Mouse (Mus musculus): ENCODE measurements around the gene Wdr34. TPM values are rescaled to one million over a fixed set of nuclear protein-coding genes. Genes with fewer than 3 reads are reported as not detected.

Wdr34 gene
- 49.6 and 53.5 TPM in 2 replicates for polyA plus RNA-seq (2015; fragmentation: Nextera tagmentation; extraction: Ambion mirVana)

GRCm38 (mm10) chr2:30048699-30049388, at the start of gene Wdr34:
Wdr34 (minus strand) TSS chr2:30048881.
- Histone ChIP-seq H3K9ac (peak within 1 kb of the TSS; percentile 76), H3K27ac (replicated peaks) (peak within 1 kb of the TSS; percentile 94), H3K27me3 (no peaks in the 10 kb centered on the region), H3K9me3 (no peaks in the 10 kb centered on the region), H3K4me1 (replicated peaks) (peaks cover 13% of the 10 kb centered on the region), H3K4me3 (peak within 1 kb of the TSS; percentile 60), H3K36me3 (peaks cover 12% of the 10 kb centered on the region), H3K4me2 (peak within 1 kb of the TSS; percentile 54)
- ATAC-seq (ENCODE audit: low read depth) = peak; percentile 96
- WGBS = under 1% methylated on average over 52 of the region's 54 CpGs

GRCm38 (mm10) chr2:30095882-30096527, 47.3 kb upstream of the Wdr34 start:
- no peaks in the 10 kb centered on the region for H3K27me3 ChIP-seq
- H3K4me2 ChIP-seq = no peak overlapping the region
- H3K9ac ChIP-seq = no peak overlapping the region
- peaks cover 22% of the 10 kb centered on the region for H3K4me1 ChIP-seq (replicated peaks)
- no peaks in the 10 kb centered on the region for H3K9me3 ChIP-seq
- no peak overlapping the region for H3K4me3 ChIP-seq
- 77% methylated on average over 2 of the region's 2 CpGs for WGBS
- H3K27ac ChIP-seq (replicated peaks) = no peak overlapping the region
- no peak for ATAC-seq (ENCODE audit: low read depth)
- peaks cover 59% of the 10 kb centered on the region for H3K36me3 ChIP-seq

GRCm38 (mm10) chr2:30094208-30094588, 45.5 kb upstream of the Wdr34 start:
- Histone ChIP-seq H3K9ac (peak overlapping the region; percentile 77), H3K4me2 (peak overlapping the region; percentile 82), H3K9me3 (no peaks in the 10 kb centered on the region), H3K4me3 (peak overlapping the region; percentile 63), H3K27ac (replicated peaks) (peak overlapping the region; percentile 28; the same call in 1 of the 2 replicates), H3K4me1 (replicated peaks) (peaks cover 22% of the 10 kb centered on the region), H3K27me3 (no peaks in the 10 kb centered on the region), H3K36me3 (peaks cover 42% of the 10 kb centered on the region)
- no peak for ATAC-seq (ENCODE audit: low read depth)
- 3% methylated on average over 13 of the region's 13 CpGs for WGBS

- Histone ChIP-seq H3K4me3 (peak within 1 kb of the TSS; percentile 63), H3K9me3 (no peaks in the 10 kb centered on the region), H3K27me3 (no peaks in the 10 kb centered on the region), H3K27ac (replicated peaks) (peak within 1 kb of the TSS; percentile 28; the same call in 1 of the 2 replicates), H3K9ac (peak within 1 kb of the TSS; percentile 77), H3K4me2 (peak within 1 kb of the TSS; percentile 82), H3K36me3 (peaks cover 37% of the 10 kb centered on the region), H3K4me1 (replicated peaks) (peaks cover 22% of the 10 kb centered on the region)
- WGBS = under 1% methylated on average over 51 of the region's 51 CpGs
- peak; percentile 97 for ATAC-seq (ENCODE audit: low read depth)
These were observed 45.0 kb upstream of the Wdr34 start, which contains the start of gene Zdhhc12 for GRCm38 (mm10) chr2:30093471-30094207. Zdhhc12 (minus strand) TSS chr2:30093648.

- H3K9ac ChIP-seq = peak overlapping the region; percentile 77
- H3K36me3 ChIP-seq = peaks cover 26% of the 10 kb centered on the region
- peaks cover 22% of the 10 kb centered on the region for H3K4me1 ChIP-seq (replicated peaks)
- H3K9me3 ChIP-seq = no peaks in the 10 kb centered on the region
- no peaks in the 10 kb centered on the region for H3K27me3 ChIP-seq
- 57% methylated on average over 6 of the region's 6 CpGs for WGBS
- peak overlapping the region; percentile 82 for H3K4me2 ChIP-seq
- H3K27ac ChIP-seq (replicated peaks) = no peak overlapping the region
- ATAC-seq (ENCODE audit: low read depth) = no peak
- H3K4me3 ChIP-seq = peak overlapping the region; percentile 63
These were observed 43.7 kb upstream of the Wdr34 start for GRCm38 (mm10) chr2:30092280-30092918.

- Histone ChIP-seq H3K36me3 (peaks cover 18% of the 10 kb centered on the region; the same call in 1 of the 2 replicates), H3K4me1 (replicated peaks) (peaks cover 22% of the 10 kb centered on the region), H3K4me2 (no peak overlapping the region), H3K27me3 (no peaks in the 10 kb centered on the region), H3K4me3 (no peak overlapping the region), H3K9ac (no peak overlapping the region), H3K9me3 (no peaks in the 10 kb centered on the region), H3K27ac (replicated peaks) (no peak overlapping the region)
- WGBS = 97% methylated on average over 12 of the region's 12 CpGs
- no peak for ATAC-seq (ENCODE audit: low read depth)
These were observed 42.8 kb upstream of the Wdr34 start for GRCm38 (mm10) chr2:30091521-30091920.

- 92% methylated on average over 4 of the region's 4 CpGs for WGBS
- Histone ChIP-seq H3K9me3 (no peaks in the 10 kb centered on the region), H3K9ac (no peak overlapping the region), H3K27ac (replicated peaks) (no peak overlapping the region), H3K36me3 (peaks cover 10% of the 10 kb centered on the region; the same call in 1 of the 2 replicates), H3K4me1 (replicated peaks) (peaks cover 7% of the 10 kb centered on the region), H3K4me2 (no peak overlapping the region), H3K4me3 (no peak overlapping the region), H3K27me3 (no peaks in the 10 kb centered on the region)
- ATAC-seq (ENCODE audit: low read depth) = no peak
These were observed 38.6 kb upstream of the Wdr34 start for GRCm38 (mm10) chr2:30087310-30087709.

- Histone ChIP-seq H3K9ac (peak overlapping the region; percentile 41), H3K4me3 (peak overlapping the region; percentile 13; the same call in 1 of the 2 replicates)
- WGBS = 8% methylated on average over 12 of the region's 12 CpGs
These were observed 36.0 kb upstream of the Wdr34 start for GRCm38 (mm10) chr2:30084632-30085031.

GRCm38 (mm10) chr2:30084113-30084512, 35.4 kb upstream of the Wdr34 start:
- H3K4me3 ChIP-seq = no peak overlapping the region
- H3K27me3 ChIP-seq = no peaks in the 10 kb centered on the region
- peaks cover 7% of the 10 kb centered on the region for H3K4me1 ChIP-seq (replicated peaks)
- 55% methylated on average over 5 of the region's 5 CpGs for WGBS
- peak overlapping the region; percentile 45 for H3K4me2 ChIP-seq
- no peak overlapping the region for H3K27ac ChIP-seq (replicated peaks)
- peak; percentile 46 for ATAC-seq (ENCODE audit: low read depth)
- no peaks in the 10 kb centered on the region for H3K9me3 ChIP-seq
- peak overlapping the region; percentile 41; the same call in 1 of the 2 replicates for H3K9ac ChIP-seq
- H3K36me3 ChIP-seq = no peaks in the 10 kb centered on the region

More at GRCm38 (mm10) chr2:30084632-30085031, 36.0 kb upstream of the Wdr34 start:
- H3K27ac ChIP-seq (replicated peaks) = no peak overlapping the region
- H3K36me3 ChIP-seq = no peaks in the 10 kb centered on the region
- no peaks in the 10 kb centered on the region for H3K9me3 ChIP-seq
- peak overlapping the region; percentile 45 for H3K4me2 ChIP-seq
- peak; percentile 62; the same call in 1 of the 2 replicates for ATAC-seq (ENCODE audit: low read depth)
- H3K27me3 ChIP-seq = no peaks in the 10 kb centered on the region
- H3K4me1 ChIP-seq (replicated peaks) = peaks cover 7% of the 10 kb centered on the region

GRCm38 (mm10) chr2:30080181-30080800, 31.6 kb upstream of the Wdr34 start:
- no peaks in the 10 kb centered on the region for H3K9me3 ChIP-seq
- H3K9ac ChIP-seq = no peak overlapping the region
- H3K27me3 ChIP-seq = no peaks in the 10 kb centered on the region
- H3K4me1 ChIP-seq (replicated peaks) = peaks cover 24% of the 10 kb centered on the region
- no peak overlapping the region for H3K4me2 ChIP-seq
- 89% methylated on average over 15 of the region's 15 CpGs for WGBS
- no peak overlapping the region for H3K4me3 ChIP-seq
- no peaks in the 10 kb centered on the region for H3K36me3 ChIP-seq
- ATAC-seq (ENCODE audit: low read depth) = no peak
- H3K27ac ChIP-seq (replicated peaks) = no peak overlapping the region

- H3K4me3 ChIP-seq = no peak overlapping the region
- peaks cover 17% of the 10 kb centered on the region for H3K4me1 ChIP-seq (replicated peaks)
- 86% methylated on average over 4 of the region's 4 CpGs for WGBS
- H3K27me3 ChIP-seq = no peaks in the 10 kb centered on the region
- H3K36me3 ChIP-seq = peaks cover 4% of the 10 kb centered on the region
- H3K4me2 ChIP-seq = no peak overlapping the region
- ATAC-seq (ENCODE audit: low read depth) = no peak
- H3K9ac ChIP-seq = 0 out of 2 replicates have a peak overlapping the region, but pooled peaks have one; percentile 54
- H3K27ac ChIP-seq (replicated peaks) = no peak overlapping the region
- no peaks in the 10 kb centered on the region for H3K9me3 ChIP-seq
These were observed 30.1 kb upstream of the Wdr34 start for GRCm38 (mm10) chr2:30078760-30079159.

Measured in neural tube, embryonic 13.5 days (tissue).